Mouse (Mus musculus) left cerebral cortex, adult 11 months (tissue): ENCODE measurements at regions not wholly inside any gene's neighbourhood (a gene's known extent, or its start where the extent isn't known, plus 50 kb on each side); places are given as distances from the start of the nearest gene placed in this dataset.

Experiments used
- DNase-seq: peaks from one replicate; pipeline ENCODE4 v3.0.0; 2022; ENCODE audit warnings: low spot score

DNA sequence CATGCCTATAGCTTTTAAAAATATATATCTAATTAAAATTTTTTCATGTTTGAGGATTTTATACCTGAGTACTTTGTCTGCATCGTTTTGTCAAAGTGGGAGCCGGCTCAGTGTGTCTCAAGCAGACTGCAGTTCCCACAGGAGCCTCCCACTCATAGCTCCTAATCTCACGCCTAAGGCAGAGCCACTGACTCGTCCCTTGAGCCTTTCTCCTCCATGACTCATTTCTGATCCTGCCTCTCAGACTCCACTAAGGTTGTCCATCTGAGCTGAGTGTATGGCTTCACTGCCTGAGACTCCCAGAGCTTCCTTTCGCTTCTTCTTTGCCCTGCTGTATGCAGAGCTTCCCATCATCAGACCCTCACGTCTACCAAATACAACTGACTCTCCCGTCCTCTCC, 98.8 kb downstream of the Efnb2 start:
- no peak for DNase-seq

DNA sequence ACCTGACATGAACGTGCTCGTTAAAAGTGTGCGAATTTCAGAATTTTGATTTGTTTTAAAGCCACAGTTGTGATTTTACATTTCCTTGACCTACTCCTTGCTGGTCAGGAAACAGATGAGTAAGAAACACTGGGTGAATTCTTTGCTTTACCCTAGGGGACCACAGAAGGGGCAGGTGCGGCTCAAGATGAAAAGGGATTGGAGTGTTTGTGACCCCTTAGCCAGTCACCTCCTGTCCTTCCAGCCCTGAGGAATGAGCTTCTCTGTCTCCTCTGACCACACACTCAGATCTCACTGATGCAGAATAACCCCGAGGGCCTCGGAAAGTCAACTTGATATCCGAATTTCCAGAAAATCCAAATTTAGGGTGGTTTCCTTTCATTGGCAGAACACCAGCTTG, 103.0 kb downstream of the Efnb2 start:
- DNase-seq: no peak

DNA sequence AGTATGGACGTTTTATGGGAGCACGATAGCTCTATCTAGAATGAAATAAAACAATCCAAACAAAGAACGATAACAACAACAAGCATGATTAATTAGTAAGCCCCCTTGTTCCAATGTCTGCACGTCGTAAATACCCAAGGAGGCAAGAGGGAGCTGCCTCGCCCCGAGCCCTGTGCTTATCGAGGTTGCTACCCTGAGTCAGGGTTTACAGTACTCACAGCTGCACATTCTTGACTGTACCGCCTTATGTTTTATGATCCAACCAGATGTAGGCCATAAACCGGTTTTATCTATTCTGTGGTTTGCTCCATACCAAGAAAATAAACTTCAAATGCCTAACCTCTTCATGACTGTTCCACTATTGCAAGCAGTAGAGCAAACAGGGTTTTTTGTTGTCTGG, 104.9 kb downstream of the Efnb2 start:
- DNase-seq: no peak

DNA sequence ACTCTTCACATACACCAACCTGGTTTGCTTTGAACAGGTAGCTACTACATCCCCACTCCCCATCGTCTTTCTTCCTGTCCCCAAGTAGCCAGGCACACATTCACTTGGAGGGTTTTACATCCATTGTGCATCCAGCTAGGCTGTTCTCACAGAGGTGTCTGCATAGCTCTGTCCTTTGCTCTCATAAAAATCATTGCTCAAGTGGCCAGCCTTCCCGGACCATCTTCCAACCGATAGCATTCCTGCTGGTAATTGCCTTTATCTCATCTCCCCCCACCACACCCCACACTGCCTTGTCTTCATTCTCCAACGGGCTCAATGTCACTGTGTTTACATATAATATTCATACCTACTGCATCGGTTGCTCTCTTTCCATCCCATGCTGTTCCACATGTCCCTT, 106.4 kb downstream of the Efnb2 start:
- no peak for DNase-seq

DNA sequence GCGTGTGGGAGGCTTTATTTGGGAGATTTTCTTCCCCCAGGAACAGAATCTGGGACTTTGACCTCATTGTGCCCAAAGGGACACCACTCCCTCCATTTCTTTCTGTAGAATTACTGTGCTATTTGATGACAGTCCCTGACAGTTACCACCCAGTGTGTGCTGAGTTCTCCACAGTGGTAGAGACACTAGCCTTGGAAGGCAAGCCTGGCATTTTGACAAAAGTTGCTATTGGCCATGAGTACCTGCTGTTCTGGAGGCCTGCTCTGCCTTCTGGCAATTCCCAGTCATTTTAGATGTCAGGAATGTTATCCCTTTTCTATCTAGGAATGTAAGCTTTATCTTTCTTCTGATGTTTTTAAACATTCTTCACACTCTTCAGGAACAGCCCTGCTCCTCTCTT, 108.3 kb downstream of the Efnb2 start:
- no peak for DNase-seq

DNA sequence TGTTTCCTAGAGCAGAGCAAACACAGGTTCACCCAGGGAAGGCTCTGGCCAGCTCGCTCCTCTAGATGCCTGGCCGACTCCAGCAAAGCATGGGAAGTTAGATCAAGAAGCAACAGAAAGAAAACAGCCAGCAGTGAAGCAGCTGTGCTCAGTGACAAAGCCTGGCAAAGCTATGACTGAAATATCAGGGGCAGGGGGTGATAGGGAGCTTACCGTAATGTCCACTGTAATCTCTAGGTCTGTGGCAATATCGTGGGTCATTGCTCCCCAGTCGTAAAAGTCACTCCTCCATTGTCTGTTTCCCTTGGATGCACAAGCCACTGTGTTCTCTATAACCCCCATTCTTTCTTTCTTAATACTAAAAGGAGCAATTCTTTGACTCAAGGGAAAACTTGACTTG, 124.4 kb downstream of the Efnb2 start:
- no peak for DNase-seq

DNA sequence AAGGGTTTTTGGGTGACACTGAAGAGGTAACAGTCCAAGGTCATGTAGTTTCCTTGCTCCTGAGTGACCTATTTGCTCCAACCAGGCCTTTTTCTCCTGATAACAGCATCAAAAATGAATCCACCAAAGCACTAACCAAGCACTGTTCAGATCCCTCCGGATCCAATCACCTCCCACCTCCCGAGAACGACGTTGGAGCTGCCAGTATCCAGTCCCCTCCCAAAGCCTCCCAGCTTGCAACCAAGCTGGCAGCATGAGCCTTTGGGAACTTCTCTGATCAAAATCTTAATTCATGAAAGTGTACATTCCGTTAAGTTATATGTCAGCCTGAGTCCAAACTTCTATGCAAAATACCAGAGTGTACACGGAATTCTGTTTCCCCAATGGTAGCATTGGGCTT, 126.3 kb downstream of the Efnb2 start:
- no peak for DNase-seq

DNA sequence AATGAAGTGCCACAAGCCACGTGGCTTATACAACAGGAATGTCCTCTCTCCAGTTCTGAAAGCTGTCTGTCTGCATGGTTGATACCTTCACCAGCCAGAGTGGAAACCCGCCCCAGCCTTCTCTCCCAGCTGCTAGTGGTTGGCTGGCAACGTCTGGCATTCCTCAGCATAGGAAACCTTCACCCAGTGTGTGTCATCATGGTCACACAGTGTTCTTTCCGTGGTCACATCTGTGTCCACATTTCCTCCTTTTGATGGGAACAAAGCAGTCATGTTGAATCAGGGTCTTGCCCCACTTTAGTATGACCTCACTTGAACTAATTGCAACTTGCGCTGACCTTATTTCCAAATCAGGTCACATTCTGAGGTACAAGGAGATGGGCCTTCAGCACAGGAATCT, 128.1 kb downstream of the Efnb2 start:
- DNase-seq: no peak

DNA sequence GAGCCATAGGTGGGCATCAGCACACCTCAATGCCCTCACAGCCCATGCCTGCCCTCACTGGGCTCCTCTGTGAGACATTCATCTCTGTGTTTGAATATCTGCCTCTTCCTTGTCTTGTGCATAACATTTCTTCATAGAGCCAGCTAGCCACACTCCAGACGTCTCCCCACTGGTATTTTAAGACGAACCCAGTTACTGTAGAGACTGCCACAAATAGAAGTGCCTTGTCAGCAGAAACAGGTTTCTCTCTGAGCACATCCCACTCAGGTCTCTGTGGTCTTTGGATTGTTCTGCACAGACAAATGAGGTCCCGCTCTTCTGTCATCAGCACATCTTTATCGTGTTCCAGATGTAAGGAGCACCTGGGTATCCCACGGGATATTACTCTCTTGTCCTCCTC, 130.5 kb downstream of the Efnb2 start:
- DNase-seq: no peak

DNA sequence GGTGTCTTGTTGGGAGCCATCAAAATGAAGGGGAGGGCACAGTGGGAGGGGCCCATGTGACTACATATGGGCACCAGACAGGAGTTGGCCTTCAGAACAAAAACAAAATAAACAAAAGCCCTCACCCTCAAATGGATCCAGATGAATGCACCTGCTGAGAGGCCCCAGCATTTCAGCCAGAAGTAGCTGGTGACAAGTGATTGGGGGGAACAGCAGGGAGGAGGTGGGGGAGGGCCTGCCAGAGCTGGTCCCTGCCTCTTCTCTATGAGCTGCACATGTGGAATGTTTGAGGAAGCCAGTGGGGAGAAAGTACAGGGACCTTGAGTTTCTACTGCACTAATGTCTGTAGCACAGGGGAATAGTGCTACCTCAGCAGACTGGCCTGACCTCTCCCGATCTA, 139.5 kb downstream of the Efnb2 start:
- no peak for DNase-seq

DNA sequence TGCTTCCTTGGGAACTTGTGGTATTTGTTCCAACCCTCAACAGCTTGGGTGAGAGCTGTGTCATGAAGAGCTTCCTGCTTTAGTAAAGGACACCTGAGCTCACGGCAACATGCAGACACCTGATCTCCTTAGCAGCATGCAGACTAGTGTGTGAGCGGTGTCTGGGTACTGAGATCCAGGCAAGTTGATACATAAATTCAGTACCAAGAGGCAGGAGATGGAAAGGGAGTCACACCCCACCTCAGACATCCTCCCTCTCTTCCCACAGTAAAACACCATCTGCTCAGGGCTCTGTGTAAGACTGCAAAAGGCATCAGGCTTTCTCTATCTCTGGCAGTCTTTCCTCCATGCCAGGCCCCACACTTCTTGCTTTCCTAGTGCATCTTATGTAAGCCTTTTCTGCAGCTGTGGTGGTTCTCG, 141.3 kb downstream of the Efnb2 start:
- peak; percentile 55 for DNase-seq

DNA sequence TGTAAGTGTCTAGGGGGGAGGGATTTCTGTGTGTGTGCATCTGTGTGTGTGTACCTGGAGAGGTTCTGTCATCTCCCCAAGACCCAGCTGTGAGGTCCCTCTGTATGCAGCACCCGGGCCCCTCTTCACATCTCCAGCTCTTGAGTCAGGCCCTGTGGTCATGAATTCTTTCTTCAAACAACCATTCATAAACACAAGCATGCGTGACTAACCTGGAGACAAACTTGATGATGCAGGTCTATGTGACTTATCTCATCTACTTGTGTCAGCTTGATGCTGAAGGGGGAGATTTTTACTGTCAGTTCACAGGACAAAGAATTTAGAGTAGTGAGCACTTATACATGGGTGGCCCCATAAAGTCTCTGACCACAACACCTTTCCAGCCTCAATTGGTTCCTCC, 143.4 kb downstream of the Efnb2 start:
- DNase-seq: no peak

DNA sequence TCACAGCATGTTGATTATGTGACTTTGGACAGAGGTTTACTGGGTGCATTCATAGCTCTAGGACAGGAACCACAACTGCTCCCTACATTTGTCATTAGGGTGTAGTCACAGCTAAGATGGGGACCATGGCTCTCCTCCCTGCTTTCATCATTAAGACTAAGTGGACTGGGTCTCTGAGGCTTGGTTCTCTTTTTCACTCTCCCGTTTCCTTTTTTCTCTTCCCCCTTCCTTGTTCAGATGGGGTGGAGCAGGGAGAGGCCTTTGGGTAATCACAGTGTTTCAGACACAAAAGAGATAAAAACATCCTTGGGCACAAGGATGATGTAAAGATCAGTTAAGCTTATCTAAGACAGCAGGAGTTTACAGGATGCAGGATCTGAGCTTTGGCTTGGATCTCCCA, 144.8 kb downstream of the Efnb2 start:
- DNase-seq: no peak

DNA sequence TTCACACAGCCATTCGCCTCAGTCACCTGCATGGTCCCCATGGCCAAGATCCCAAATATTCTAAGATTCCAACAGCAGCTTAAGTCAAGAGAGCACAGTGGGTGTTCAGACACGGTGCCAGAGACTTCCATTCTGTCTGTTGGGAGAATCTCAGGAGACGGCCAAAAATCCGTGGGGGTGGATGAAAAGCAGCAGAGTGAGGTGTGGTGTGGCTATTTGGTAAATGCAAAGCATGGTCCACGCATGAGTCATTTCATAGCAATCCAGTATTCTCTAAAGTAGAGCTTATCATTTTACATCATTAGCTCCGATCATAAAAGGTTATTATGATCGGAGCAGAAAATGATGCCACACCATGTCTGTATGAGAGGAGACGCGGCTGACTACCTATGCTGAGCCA, 161.1 kb downstream of the Efnb2 start:
- no peak for DNase-seq

DNA sequence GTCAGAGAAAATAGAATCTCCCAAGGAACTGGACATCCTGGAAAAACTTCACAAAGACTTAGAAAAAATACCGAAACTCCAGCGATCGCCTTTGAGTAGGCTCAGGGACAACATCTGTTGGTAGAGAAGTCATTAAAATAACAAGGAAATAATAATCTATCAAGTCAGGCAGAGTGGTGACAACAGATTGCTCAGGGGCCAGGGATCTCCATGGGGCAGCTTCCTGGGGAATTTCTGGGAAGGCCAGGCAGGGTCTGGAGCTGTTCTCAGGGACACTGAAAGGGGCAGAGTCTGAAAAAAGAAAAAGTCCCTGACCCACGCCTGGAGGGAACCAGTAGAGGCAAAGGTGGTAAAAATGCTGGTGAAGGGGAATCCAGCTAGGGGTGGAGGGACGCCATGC, 162.3 kb downstream of the Efnb2 start:
- DNase-seq: no peak

DNA sequence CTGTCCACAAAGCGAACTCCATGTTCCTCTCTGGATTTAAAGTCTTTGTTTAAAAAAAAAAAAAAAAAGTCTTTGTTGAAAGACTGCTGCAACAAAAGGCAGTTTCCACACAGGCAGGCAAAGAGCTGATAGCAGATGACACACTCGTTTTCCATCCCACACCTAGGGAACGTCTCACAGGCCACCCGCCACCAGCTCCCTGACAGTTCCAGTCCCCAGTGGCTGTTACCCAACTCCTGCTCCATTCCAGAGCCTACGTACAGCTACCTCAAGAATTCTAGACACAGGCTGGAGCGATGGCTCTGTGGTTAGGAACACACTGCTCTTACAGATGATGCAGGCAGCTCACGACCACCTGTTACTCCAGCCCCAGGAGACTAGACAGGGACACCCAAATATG, 165.6 kb downstream of the Efnb2 start:
- DNase-seq: no peak

DNA sequence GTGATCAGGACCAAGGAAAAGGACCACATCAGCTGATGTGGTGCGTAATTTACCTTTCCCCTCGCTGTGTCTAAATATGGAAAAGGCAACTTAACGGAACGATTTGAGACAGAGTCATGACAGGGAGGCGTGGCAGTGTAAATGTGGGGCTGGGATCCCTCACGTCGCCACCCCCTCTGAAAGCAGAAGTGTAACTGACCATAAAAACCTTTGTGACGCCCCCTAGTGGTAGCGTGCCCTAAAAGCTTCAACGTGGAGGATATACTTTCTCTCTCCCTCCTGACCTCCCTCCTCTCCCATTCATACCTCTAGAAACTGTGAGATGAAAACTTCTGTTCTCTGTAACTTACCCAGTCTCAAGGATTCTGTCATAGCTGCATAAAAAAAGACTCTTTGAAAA, 166.8 kb downstream of the Efnb2 start:
- no peak for DNase-seq

DNA sequence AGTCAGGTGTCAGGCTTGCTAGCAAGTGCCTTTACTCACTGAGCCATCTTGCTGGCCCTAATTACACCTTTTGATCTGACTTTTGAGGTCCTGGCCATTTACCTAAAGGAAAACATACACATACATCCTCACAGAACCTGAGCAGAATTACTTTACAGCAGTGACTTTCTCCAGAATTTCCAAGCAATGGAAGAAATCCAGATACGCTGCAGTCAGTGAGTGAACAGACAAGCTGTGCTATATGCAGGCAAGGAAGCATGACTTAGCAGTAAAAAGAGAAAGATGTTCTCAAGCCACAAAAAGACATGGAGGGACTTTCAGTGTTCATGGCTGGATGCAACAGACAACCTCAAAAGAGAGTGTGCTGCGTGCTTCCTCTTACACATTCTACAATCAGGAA, 169.1 kb downstream of the Efnb2 start:
- no peak for DNase-seq

DNA sequence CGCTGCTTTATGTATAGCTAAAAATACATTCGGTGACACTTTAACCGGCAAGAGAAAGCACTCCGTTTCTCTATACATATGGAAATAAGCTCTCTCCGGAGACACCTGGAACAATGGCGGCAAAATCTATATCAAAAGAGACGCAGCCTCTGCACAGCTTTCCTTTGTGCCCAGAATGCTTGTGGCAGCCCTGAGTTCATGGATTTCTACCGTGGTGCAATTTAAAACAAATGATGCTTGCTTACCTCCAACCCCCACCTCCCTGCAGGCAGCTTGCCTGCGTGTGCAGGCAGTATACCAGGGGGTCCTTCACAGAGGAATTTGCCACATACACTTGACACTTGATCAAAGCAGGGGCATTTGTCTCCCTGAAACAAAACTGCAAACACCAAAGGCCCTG, 171.3 kb downstream of the Efnb2 start:
- no peak for DNase-seq

DNA sequence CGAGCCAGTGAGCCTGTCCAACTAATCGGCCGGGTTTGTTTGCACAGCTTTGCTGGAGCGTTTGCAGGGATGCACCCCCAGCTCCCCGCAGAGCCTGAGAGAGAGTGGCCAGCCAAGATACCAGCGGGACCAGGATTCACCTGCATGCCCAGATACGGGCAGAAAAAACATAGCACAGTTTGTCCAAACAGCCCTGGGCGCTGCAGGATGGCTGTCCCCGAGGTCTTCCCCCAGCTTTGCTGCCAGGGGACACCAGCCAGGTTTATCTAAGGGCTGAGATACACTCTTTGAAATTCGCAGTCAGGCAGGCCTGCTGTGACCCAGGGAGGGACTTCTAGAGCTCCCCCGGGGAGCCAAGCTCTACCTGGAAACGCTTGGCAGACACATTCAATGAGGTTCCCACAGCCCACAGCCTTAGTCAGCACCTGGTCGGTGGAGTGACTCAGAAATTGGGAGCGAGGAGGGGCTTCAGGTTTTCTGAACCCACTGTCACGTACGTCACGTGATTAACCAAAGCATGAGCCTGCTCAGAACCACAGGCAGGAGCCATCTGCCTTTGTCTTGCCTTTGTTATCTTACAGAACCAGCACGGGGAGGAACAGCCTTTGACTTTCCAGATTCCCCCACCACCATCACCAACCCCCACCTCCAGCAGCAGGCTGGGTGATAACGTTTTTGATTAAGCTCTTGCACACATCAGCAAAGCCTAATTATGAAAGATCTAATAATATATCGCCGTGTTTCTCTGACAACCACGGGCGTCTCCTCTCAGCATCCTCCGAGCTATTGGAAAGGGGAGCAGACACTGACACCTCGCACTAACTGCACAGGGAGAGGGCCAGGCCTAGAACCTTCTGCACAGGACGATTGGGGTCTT, 172.1 kb downstream of the Efnb2 start:
- DNase-seq: peak; percentile 35

DNA sequence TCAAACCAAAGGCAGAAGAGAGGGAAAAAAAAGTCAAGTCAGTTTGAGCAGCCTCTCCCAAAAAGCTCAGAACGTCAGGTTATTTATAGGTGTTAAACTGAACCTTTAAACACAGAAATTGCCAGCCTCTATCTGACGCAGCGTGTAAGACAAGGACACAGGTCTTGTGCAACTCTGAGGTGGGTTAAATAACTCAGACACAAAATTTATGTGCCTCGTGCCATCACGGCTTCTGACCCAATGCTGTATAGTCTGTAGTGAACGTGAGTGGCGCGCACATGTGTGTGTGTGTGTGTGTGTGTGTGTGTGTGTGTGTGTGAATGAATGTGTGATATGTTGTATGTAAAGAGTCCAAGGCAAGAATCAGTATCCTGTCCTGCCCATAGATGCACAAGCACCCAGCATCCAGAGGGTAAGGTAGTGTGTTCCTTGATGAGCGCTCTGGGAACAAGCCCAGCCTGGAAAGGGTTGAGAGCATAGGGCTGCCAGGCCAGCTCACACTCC, 172.8 kb downstream of the Efnb2 start:
- DNase-seq: no peak

DNA sequence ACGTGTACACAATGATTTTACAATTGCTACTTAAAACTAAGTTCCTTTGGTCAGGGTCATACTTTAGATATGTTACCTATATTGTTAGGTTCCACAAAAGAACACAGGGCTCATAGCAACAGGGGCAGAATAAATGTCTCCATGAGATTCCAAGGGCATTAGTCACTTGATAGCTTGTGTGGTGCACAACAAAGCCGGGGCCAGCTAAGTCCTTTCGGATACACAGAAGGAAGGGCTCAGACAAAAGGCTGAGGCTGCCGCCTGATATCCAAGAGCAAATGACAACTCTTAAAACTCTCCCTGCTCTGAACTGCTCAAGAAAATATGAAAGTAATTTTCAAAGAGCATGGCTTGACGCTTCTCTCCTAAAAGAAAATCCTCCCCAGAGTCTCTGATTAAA, 173.3 kb downstream of the Efnb2 start:
- no peak for DNase-seq

DNA sequence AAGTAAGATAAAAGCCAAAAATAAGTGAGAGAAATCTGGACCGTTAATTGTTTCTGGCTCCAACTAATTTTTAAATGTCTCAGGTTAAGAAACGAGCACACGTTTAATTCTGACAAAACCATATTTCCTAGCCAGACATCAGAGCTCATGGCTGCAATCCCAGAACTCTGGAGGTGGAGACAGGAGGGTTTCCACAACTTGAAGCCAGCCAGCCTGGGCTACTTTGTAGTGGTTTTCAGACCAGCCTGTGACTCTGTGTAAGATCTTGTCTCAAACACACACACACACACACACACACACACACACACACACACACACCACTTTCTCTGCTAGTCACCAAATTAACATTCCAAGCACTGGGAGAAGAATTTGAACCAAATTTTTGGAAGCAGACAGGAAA, 174.2 kb downstream of the Efnb2 start:
- DNase-seq: no peak

DNA sequence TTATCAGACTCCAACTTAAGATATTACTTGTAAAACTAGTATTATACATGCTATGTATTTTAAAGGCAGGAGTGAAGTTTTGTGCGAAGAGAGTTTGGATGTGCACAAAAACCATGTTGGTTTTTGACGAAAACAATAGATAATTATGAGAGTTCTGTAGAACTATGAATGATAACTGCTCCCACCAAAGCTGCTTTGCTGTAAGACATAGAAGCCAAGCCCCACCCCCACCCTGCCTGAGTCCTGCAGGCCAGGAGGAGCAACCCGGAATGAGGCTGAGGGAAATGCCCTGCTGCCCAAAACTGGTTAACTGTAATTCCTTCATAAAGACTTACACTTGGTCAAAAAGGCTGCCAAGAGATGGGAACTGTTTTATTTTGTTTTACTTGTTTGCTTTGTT, 175.8 kb downstream of the Efnb2 start:
- DNase-seq: no peak
